Mouse (Mus musculus): ENCODE measurements around the gene Cstf1.

DNA sequence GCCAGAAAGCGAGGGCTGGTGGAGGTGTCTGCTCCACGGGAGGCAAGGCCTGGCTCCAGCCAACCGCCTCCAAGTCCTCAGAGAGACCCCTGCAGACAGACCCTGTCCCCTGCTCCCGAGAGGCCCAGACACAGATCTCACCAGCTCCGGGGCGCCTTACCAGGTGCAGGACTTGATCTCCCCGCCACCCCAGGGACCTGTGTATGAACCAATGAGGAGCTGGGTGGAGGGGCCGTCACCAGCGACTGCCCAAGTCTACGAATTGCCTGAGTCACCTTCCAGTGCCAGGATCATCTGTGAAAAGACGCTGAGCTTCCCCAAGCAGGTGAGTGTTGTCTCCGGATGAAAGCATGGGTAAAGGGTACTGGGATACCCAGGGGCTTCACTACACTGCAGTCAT is 45.7 kb downstream of the Cstf1 start:
- TF ChIP-seq CTCF (IDR thresholded peaks at IDR 0.05; ENCODE audit: low read depth, low read length) (no peak), POLR2A (IDR thresholded peaks at IDR 0.05; ENCODE audit: insufficient read depth, low read length) (no peak), EP300 (IDR thresholded peaks at IDR 0.05; ENCODE audit: insufficient read depth, low read depth, low read length) (no peak)

Data from ES-Bruce4 (cell line).